Mouse (Mus musculus) forebrain, embryonic 15.5 days (tissue): ENCODE measurements around the gene Pcdh15. TPM values are rescaled to one million over a fixed set of nuclear protein-coding genes. Genes with fewer than 3 reads are reported as not detected.

Source experiments
- ATAC-seq: fragments of 200-750 bp; cut with Nextera tagmentation; replicated peaks from 2 replicates; pipeline ENCODE4 v1.8.0; 2017; ENCODE audit warnings: mild to moderate bottlenecking, moderate TSS enrichment, moderate library complexity
- H3K27ac ChIP-seq: fragments of 300-500 bp; sonication (generic); replicated peaks from 2 replicates; pipeline ENCODE4 v1.5.1; 2015; ENCODE audit warnings: mild to moderate bottlenecking, inconsistent platforms
- H3K27me3 ChIP-seq: fragments of 300-500 bp; sonication (generic); 2 replicates; pipeline ENCODE4 v1.6.1; 2015; ENCODE audit warnings: inconsistent platforms
- H3K36me3 ChIP-seq: fragments of 300-500 bp; sonication (generic); 2 replicates; pipeline ENCODE4 v1.6.1; 2015; ENCODE audit warnings: mild to moderate bottlenecking, inconsistent platforms
- H3K4me1 ChIP-seq: fragments of 300-500 bp; sonication (generic); 2 replicates; pipeline ENCODE4 v1.6.1; 2015; ENCODE audit warnings: inconsistent platforms
- H3K4me2 ChIP-seq: fragments of 300-500 bp; sonication (generic); replicated peaks from 2 replicates; pipeline ENCODE4 v1.6.1; 2015; ENCODE audit warnings: mild to moderate bottlenecking, inconsistent platforms
- H3K4me3 ChIP-seq: fragments of 300-500 bp; sonication (generic); 2 replicates; pipeline ENCODE4 v1.5.1; 2015; ENCODE audit warnings: mild to moderate bottlenecking, inconsistent platforms
- H3K9ac ChIP-seq: fragments of 300-500 bp; sonication (generic); replicated peaks from 2 replicates; pipeline ENCODE4 v1.6.1; 2015; ENCODE audit warnings: mild to moderate bottlenecking, inconsistent platforms
- H3K9me3 ChIP-seq: fragments of 300-500 bp; sonication (generic); 2 replicates; pipeline ENCODE4 v1.6.1; 2016; ENCODE audit warnings: inconsistent platforms
- WGBS: fragments of 180-500 bp; shearing (Covaris S2); methylation state at CpG from one replicate; pipeline ENCODE4 v1.1.7; 2015; ENCODE audit warnings: mixed read lengths; 5-methylcytosine and 5-hydroxymethylcytosine counted together
- polyA plus RNA-seq: library from polyadenylated mRNA; unstranded; fragments of >200 nt; fragmentation: Nextera tagmentation; extraction: Ambion mirVana; gene quantifications from 2 replicates; pipeline ENCODE4 v1.2.1, GENCODE M21; 2015

Gene Pcdh15
- polyA plus RNA-seq, 1 experiment from 2014 or later: 5.0 TPM

GRCm38 (mm10) chr10:74569603-74570002 is 1470.5 kb downstream of the Pcdh15 start:
- H3K4me2 ChIP-seq: no peak overlapping the region
- no peak overlapping the region for H3K4me3 ChIP-seq
- no peaks in the 10 kb centered on the region for H3K27me3 ChIP-seq
- 58% methylated on average over 3 of the region's 3 CpGs for WGBS
- no peaks in the 10 kb centered on the region for H3K4me1 ChIP-seq
- no peak overlapping the region for H3K9ac ChIP-seq
- no peak overlapping the region for H3K27ac ChIP-seq
- ATAC-seq: no peak
- H3K9me3 ChIP-seq: no peaks in the 10 kb centered on the region
- H3K36me3 ChIP-seq: no peaks in the 10 kb centered on the region

DNA sequence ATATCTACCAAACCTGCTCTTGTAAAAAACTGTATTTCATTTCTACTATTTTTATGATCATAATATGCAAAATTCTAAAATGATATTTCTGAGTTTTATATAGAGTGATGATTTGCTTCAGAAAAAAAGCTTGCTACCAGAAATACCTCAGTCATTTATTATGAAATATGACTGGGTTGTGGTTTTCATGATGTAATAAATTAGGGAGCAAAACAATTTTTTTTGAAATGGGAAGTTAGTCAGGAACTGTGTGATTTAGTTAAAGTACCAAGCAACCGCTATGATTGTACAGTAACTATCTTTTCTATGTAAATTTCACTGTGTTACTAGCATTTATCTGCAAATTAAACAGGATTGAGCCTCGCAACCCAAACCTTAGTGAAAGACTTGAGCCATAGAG is 1480.8 kb downstream of the Pcdh15 start:
- no peaks in the 10 kb centered on the region for H3K27me3 ChIP-seq
- ATAC-seq: no peak

DNA sequence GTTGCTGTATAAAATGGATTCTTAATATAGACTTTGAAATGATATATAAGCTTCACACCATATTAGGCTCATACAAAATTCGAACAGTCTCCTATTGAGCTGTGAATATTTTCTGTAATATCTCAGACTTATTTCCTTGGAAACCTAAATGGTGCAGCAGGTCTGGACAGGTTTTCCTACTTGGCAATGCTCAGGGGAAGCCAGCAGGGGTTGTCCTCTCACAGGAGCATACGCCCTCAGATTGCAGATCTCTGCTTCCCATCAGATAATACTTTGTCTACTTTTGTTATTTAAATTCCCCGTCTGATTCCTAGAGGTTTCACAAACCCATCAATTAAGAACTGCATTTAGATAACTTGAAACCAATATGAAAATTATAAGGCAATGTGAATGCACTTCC is 1492.7 kb downstream of the Pcdh15 start:
- Histone ChIP-seq H3K4me2 (no peak overlapping the region), H3K27me3 (no peaks in the 10 kb centered on the region), H3K9ac (no peak overlapping the region), H3K4me1 (no peaks in the 10 kb centered on the region), H3K27ac (no peak overlapping the region), H3K36me3 (no peaks in the 10 kb centered on the region), H3K4me3 (no peak overlapping the region), H3K9me3 (no peaks in the 10 kb centered on the region)
- no peak for ATAC-seq
- 78% methylated on average over 3 of the region's 3 CpGs for WGBS

More for the DNA sequence above, 1480.8 kb downstream of the Pcdh15 start:
- Histone ChIP-seq H3K9me3 (no peaks in the 10 kb centered on the region), H3K4me2 (no peak overlapping the region), H3K9ac (no peak overlapping the region), H3K27ac (no peak overlapping the region), H3K36me3 (no peaks in the 10 kb centered on the region), H3K4me1 (no peaks in the 10 kb centered on the region), H3K4me3 (no peak overlapping the region)
- WGBS: 79% methylated on average over 2 of the region's 2 CpGs

DNA sequence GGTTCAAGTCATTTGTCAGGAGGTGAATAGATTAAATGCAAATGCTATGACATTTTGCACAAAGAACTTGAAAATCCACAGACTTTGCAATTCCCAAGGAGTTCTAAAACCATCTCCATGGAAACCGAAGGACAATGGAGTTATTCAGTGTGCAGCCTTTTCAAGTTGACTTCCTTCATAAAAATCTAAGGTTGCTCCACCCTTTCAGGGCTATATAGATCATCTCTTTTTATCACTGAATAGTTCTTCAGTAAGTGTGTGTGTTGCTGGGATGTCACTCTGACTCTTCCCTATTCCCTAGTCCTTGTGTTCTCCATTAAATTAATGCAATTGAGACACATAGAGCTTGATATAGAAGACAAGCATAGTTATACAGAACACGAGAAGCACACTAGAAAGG is 1508.5 kb downstream of the Pcdh15 start:
- Histone ChIP-seq H3K4me2 (no peak overlapping the region), H3K9ac (no peak overlapping the region), H3K9me3 (no peaks in the 10 kb centered on the region), H3K36me3 (no peaks in the 10 kb centered on the region), H3K27me3 (no peaks in the 10 kb centered on the region), H3K4me3 (no peak overlapping the region), H3K4me1 (no peaks in the 10 kb centered on the region), H3K27ac (no peak overlapping the region)
- 55% methylated on average over 2 of the region's 2 CpGs for WGBS
- no peak for ATAC-seq

DNA sequence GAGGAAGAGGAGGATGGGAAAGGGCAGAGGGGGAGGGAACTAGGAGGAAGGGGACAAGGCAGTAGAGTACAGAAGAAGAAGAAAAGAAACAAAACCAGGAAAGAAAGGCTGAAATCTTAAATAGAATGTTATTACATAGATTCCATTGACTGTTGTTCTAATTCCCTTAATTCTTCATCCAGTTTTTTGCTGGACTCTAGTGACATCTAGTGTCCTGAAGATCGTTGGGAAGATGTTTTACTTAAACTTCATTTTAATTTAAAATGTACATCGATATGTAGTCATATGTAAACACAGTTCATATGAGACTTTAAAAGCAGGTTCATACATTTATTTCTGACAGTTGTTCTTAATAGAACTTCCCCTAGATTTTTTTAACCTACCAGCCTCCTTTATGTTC is 1522.7 kb downstream of the Pcdh15 start:
- 67% methylated on average over 2 of the region's 2 CpGs for WGBS

DNA sequence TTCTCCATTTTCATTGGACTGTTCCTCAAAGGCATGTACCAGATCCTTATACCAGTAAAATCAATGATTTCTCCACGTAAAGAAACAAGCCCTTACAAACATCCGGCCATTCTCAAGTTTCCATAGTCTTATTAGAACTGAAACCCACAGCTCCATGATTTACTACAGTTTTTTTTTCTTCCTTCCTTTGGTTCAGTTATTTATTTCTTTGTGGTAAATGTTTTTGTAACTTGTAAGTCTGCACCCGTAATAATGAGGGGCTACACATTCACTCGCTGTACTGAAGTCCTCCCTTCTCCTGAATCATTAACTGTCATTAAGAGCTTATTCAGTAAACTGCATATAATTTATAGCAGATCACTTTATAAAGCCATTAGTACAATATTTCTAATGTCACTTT is 1526.6 kb downstream of the Pcdh15 start:
- ATAC-seq: no peak
- Histone ChIP-seq H3K27ac (no peak overlapping the region), H3K4me3 (no peak overlapping the region), H3K9me3 (no peaks in the 10 kb centered on the region), H3K4me1 (no peaks in the 10 kb centered on the region), H3K9ac (no peak overlapping the region), H3K4me2 (no peak overlapping the region), H3K27me3 (no peaks in the 10 kb centered on the region), H3K36me3 (no peaks in the 10 kb centered on the region)
- WGBS: 67% methylated on average over 4 of the region's 4 CpGs

More for the DNA sequence above, 1522.7 kb downstream of the Pcdh15 start:
- Histone ChIP-seq H3K27ac (no peak overlapping the region), H3K4me3 (no peak overlapping the region), H3K27me3 (no peaks in the 10 kb centered on the region), H3K36me3 (no peaks in the 10 kb centered on the region), H3K4me1 (no peaks in the 10 kb centered on the region), H3K9ac (no peak overlapping the region), H3K9me3 (no peaks in the 10 kb centered on the region), H3K4me2 (no peak overlapping the region)
- ATAC-seq: no peak

- Histone ChIP-seq H3K4me1 (no peaks in the 10 kb centered on the region), H3K27me3 (no peaks in the 10 kb centered on the region), H3K27ac (no peak overlapping the region), H3K9ac (no peak overlapping the region), H3K4me2 (no peak overlapping the region), H3K9me3 (no peaks in the 10 kb centered on the region), H3K4me3 (no peak overlapping the region), H3K36me3 (no peaks in the 10 kb centered on the region)
- WGBS: 61% methylated on average over 10 of the region's 10 CpGs
- no peak for ATAC-seq
Observed at GRCm38 (mm10) chr10:74626596-74626995, 1527.5 kb downstream of the Pcdh15 start.

DNA sequence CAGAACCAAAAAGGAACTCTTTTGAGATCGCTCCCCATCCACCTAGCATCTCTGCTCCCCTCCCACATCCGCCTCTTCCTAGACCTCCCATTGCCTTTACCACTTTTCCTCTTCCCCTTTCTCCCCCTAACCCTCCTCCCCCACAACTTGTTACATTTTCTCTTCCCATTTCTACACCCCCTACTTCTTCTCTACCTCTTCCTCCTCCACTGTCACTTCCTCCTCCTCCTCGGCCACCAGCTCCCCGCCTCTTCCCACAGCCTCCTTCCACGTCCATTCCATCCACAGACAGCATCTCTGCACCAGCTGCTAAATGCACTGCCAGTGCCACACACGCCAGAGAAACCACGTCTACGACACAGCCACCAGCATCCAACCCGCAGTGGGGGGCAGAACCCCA is 1532.2 kb downstream of the Pcdh15 start:
- no peak overlapping the region for H3K4me2 ChIP-seq
- no peaks in the 10 kb centered on the region for H3K9me3 ChIP-seq
- no peak overlapping the region for H3K27ac ChIP-seq
- H3K4me3 ChIP-seq: no peak overlapping the region
- ATAC-seq: no peak
- no peaks in the 10 kb centered on the region for H3K27me3 ChIP-seq
- no peaks in the 10 kb centered on the region for H3K36me3 ChIP-seq
- no peak overlapping the region for H3K9ac ChIP-seq
- WGBS: 89% methylated on average over 9 of the region's 9 CpGs
- H3K4me1 ChIP-seq: no peaks in the 10 kb centered on the region

- Histone ChIP-seq H3K9me3 (no peaks in the 10 kb centered on the region), H3K27me3 (no peaks in the 10 kb centered on the region), H3K27ac (no peak overlapping the region), H3K36me3 (no peaks in the 10 kb centered on the region), H3K4me1 (no peaks in the 10 kb centered on the region), H3K4me2 (no peak overlapping the region), H3K4me3 (no peak overlapping the region), H3K9ac (no peak overlapping the region)
- 29% methylated on average over 4 of the region's 4 CpGs for WGBS
- ATAC-seq: no peak
Observed at GRCm38 (mm10) chr10:74637040-74637439, 1537.9 kb downstream of the Pcdh15 start.

DNA sequence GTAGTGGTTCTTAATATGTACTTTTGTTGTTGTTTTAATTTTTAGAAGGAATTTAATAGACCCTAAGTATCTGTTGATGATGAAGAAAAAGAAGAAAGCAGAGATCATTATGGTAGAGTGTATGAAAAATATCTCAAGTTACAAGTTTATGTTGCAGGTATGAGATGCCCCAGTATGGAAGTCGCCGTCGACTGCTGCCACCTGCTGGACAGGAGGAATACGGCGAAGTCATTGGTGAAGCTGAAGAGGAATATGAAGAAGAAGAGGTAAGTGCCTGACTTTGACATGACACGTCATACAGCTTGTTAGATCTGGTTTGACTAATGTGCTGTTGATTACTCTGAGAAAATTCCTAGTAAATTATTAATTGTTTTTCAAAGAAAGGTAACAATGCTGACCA is 1543.0 kb downstream of the Pcdh15 start:
- Histone ChIP-seq H3K4me1 (no peaks in the 10 kb centered on the region), H3K27me3 (no peaks in the 10 kb centered on the region), H3K36me3 (no peaks in the 10 kb centered on the region), H3K9me3 (no peaks in the 10 kb centered on the region), H3K9ac (no peak overlapping the region), H3K27ac (no peak overlapping the region), H3K4me2 (no peak overlapping the region), H3K4me3 (no peak overlapping the region)
- WGBS: 66% methylated on average over 6 of the region's 6 CpGs
- no peak for ATAC-seq

DNA sequence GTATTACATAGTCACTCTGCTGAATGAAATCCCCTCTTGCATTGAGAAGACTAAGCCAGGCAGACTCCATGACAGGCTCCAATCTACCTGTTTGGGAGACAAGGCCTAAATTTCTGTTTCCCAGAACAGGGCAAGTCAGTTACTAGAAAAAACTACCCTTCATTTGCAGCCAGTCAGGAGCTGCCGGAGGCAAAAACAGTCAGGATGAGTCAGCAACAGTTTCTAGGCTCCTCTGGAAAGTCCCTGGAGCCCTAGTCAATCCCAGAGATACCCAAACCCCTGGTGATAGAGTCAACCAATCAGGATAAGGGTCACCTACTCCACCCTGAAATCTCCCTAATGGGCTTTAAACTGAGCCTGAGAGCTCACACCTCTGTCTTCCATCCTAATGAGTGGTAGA is 1564.0 kb downstream of the Pcdh15 start:
- H3K36me3 ChIP-seq: no peaks in the 10 kb centered on the region
- no peak overlapping the region for H3K4me2 ChIP-seq
- WGBS: 97% methylated on average over 1 of the region's 1 CpGs
- H3K27ac ChIP-seq: no peak overlapping the region
- H3K27me3 ChIP-seq: no peaks in the 10 kb centered on the region
- H3K4me3 ChIP-seq: no peak overlapping the region
- no peaks in the 10 kb centered on the region for H3K9me3 ChIP-seq
- no peaks in the 10 kb centered on the region for H3K4me1 ChIP-seq
- no peak for ATAC-seq
- H3K9ac ChIP-seq: no peak overlapping the region

DNA sequence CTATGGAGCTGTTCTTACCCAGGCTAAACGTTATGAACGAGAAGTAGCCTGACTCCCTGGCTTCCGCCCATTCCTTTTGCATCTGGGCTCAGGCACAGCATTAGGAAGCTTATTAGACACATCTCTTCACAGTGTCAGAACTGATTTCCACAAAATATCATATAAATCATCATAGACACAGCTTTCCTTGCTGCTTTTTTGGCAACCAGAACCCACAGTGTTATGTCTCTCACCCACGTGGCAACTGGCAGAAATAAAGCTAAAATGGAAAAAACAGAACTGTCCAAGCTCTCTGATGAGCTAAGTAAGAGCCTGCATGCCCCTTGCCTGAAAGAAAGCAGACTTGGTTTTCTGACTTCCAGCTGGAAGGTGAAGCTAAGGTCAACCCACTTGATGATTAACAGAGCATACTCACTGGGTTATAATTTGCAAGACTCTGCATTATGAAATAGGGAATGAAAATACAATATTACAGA is 1580.9 kb downstream of the Pcdh15 start:
- no peaks in the 10 kb centered on the region for H3K36me3 ChIP-seq
- H3K27me3 ChIP-seq: no peaks in the 10 kb centered on the region
- no peak overlapping the region for H3K9ac ChIP-seq
- H3K27ac ChIP-seq: no peak overlapping the region
- 72% methylated on average over 4 of the region's 4 CpGs for WGBS
- no peak for ATAC-seq
- no peaks in the 10 kb centered on the region for H3K4me1 ChIP-seq
- no peak overlapping the region for H3K4me2 ChIP-seq
- H3K4me3 ChIP-seq: no peak overlapping the region
- no peaks in the 10 kb centered on the region for H3K9me3 ChIP-seq

GRCm38 (mm10) chr10:74680559-74680958 is 1581.4 kb downstream of the Pcdh15 start:
- no peak overlapping the region for H3K27ac ChIP-seq
- no peaks in the 10 kb centered on the region for H3K36me3 ChIP-seq
- no peak overlapping the region for H3K4me2 ChIP-seq
- H3K9ac ChIP-seq: no peak overlapping the region
- 44% methylated on average over 1 of the region's 1 CpGs for WGBS
- H3K4me1 ChIP-seq: no peaks in the 10 kb centered on the region
- H3K27me3 ChIP-seq: no peaks in the 10 kb centered on the region
- no peaks in the 10 kb centered on the region for H3K9me3 ChIP-seq
- no peak overlapping the region for H3K4me3 ChIP-seq
- no peak for ATAC-seq
